Mouse (Mus musculus): ENCODE results near the gene Tnfaip1. TPM values are rescaled to one million over a fixed set of nuclear protein-coding genes. Genes with fewer than 3 reads are reported as not detected.
"Not testable (repeated sequence)": the region's sequence is repeated elsewhere in the genome, so short reads cannot be mapped to it uniquely, and the experiment has no call there.

Tnfaip1 gene
- 78.2 and 82.2 TPM in 2 replicates for polyA plus RNA-seq (2016; fragmentation: Nextera tagmentation; extraction: Ambion mirVana)

GRCm38 (mm10) chr11:78536080-78536689 is at the start of gene Tnfaip1, which contains the start of gene Ift20:
Gene Tnfaip1 (minus strand): TSS chr11:78536332.
Gene Ift20 (plus strand): TSS chr11:78536361.
- peaks cover 26% of the 10 kb centered on the region for H3K36me3 ChIP-seq
- under 1% methylated on average over 52 of the region's 52 CpGs for WGBS
- peak within 1 kb of the TSS; percentile 59 for H3K4me2 ChIP-seq (replicated peaks)
- ATAC-seq (ENCODE audit: insufficient number of reproducible peaks, insufficient read depth, low FRiP score, low TSS enrichment), result peak; percentile 99
- peak within 1 kb of the TSS; percentile 67 for H3K9ac ChIP-seq
- no peaks in the 10 kb centered on the region for H3K27me3 ChIP-seq
- H3K4me1 ChIP-seq, result peaks cover 21% of the 10 kb centered on the region
- H3K27ac ChIP-seq, result peak within 1 kb of the TSS; percentile 88
- H3K9me3 ChIP-seq, result no peaks in the 10 kb centered on the region
- H3K4me3 ChIP-seq, result peak within 1 kb of the TSS; percentile 62

GRCm38 (mm10) chr11:78582848-78583247 is 46.7 kb upstream of the Tnfaip1 start:
- no peak overlapping the region for H3K9ac ChIP-seq
- WGBS, result 94% methylated on average over 6 of the region's 6 CpGs
- no peaks in the 10 kb centered on the region for H3K27me3 ChIP-seq
- no peaks in the 10 kb centered on the region for H3K4me1 ChIP-seq
- H3K27ac ChIP-seq, result no peak overlapping the region
- no peak overlapping the region for H3K4me2 ChIP-seq (replicated peaks)
- H3K36me3 ChIP-seq, result peaks cover 46% of the 10 kb centered on the region
- H3K4me3 ChIP-seq, result no peak overlapping the region
- no peak for ATAC-seq (ENCODE audit: insufficient number of reproducible peaks, insufficient read depth, low FRiP score, low TSS enrichment)
- H3K9me3 ChIP-seq, result no peaks in the 10 kb centered on the region

- ATAC-seq (ENCODE audit: insufficient number of reproducible peaks, insufficient read depth, low FRiP score, low TSS enrichment), result no peak
- Histone ChIP-seq H3K27me3 (no peaks in the 10 kb centered on the region), H3K9me3 (no peaks in the 10 kb centered on the region), H3K36me3 (peaks cover 57% of the 10 kb centered on the region), H3K9ac (no peak overlapping the region), H3K4me1 (no peaks in the 10 kb centered on the region), H3K4me3 (no peak overlapping the region), H3K27ac (no peak overlapping the region), H3K4me2 (replicated peaks) (no peak overlapping the region)
- 71% methylated on average over 2 of the region's 2 CpGs for WGBS
Observed at GRCm38 (mm10) chr11:78574975-78575374, 38.8 kb upstream of the Tnfaip1 start.

GRCm38 (mm10) chr11:78574536-78574935 is 38.4 kb upstream of the Tnfaip1 start:
- Histone ChIP-seq H3K4me3 (no peak overlapping the region), H3K27me3 (no peaks in the 10 kb centered on the region), H3K9me3 (no peaks in the 10 kb centered on the region), H3K4me2 (replicated peaks) (no peak overlapping the region), H3K36me3 (peaks cover 57% of the 10 kb centered on the region), H3K4me1 (no peaks in the 10 kb centered on the region), H3K27ac (no peak overlapping the region), H3K9ac (no peak overlapping the region)
- ATAC-seq (ENCODE audit: insufficient number of reproducible peaks, insufficient read depth, low FRiP score, low TSS enrichment), result no peak
- 90% methylated on average over 3 of the region's 3 CpGs for WGBS

- peaks cover 58% of the 10 kb centered on the region for H3K36me3 ChIP-seq
- H3K4me2 ChIP-seq (replicated peaks); H3K4me1 ChIP-seq; ATAC-seq (ENCODE audit: insufficient number of reproducible peaks, insufficient read depth, low FRiP score, low TSS enrichment); H3K27me3 ChIP-seq; H3K27ac ChIP-seq; H3K4me3 ChIP-seq; H3K9me3 ChIP-seq; H3K9ac ChIP-seq: not testable (repeated sequence)
- 91% methylated on average over 4 of the region's 4 CpGs for WGBS
Observed at GRCm38 (mm10) chr11:78574031-78574430, 37.9 kb upstream of the Tnfaip1 start.

- H3K36me3 ChIP-seq, result peaks cover 53% of the 10 kb centered on the region
- no peak overlapping the region for H3K4me3 ChIP-seq
- WGBS, result 89% methylated on average over 6 of the region's 6 CpGs
- no peak overlapping the region for H3K27ac ChIP-seq
- no peaks in the 10 kb centered on the region for H3K4me1 ChIP-seq
- ATAC-seq (ENCODE audit: insufficient number of reproducible peaks, insufficient read depth, low FRiP score, low TSS enrichment), result no peak
- no peak overlapping the region for H3K4me2 ChIP-seq (replicated peaks)
- no peaks in the 10 kb centered on the region for H3K27me3 ChIP-seq
- H3K9ac ChIP-seq, result no peak overlapping the region
- H3K9me3 ChIP-seq, result no peaks in the 10 kb centered on the region
Observed at GRCm38 (mm10) chr11:78571854-78572253, 35.7 kb upstream of the Tnfaip1 start.

GRCm38 (mm10) chr11:78571441-78571840 is 35.3 kb upstream of the Tnfaip1 start:
- no peaks in the 10 kb centered on the region for H3K4me1 ChIP-seq
- no peak for ATAC-seq (ENCODE audit: insufficient number of reproducible peaks, insufficient read depth, low FRiP score, low TSS enrichment)
- no peak overlapping the region for H3K4me2 ChIP-seq (replicated peaks)
- H3K9me3 ChIP-seq, result no peaks in the 10 kb centered on the region
- 93% methylated on average over 8 of the region's 8 CpGs for WGBS
- H3K4me3 ChIP-seq, result no peak overlapping the region
- peaks cover 49% of the 10 kb centered on the region for H3K36me3 ChIP-seq
- no peak overlapping the region for H3K27ac ChIP-seq
- no peak overlapping the region for H3K9ac ChIP-seq
- H3K27me3 ChIP-seq, result no peaks in the 10 kb centered on the region

GRCm38 (mm10) chr11:78569806-78570205 is 33.7 kb upstream of the Tnfaip1 start:
- peaks cover 43% of the 10 kb centered on the region for H3K36me3 ChIP-seq
- H3K27me3 ChIP-seq, result no peaks in the 10 kb centered on the region
- 52% methylated on average over 3 of the region's 3 CpGs for WGBS
- H3K9me3 ChIP-seq, result no peaks in the 10 kb centered on the region
- no peak overlapping the region for H3K27ac ChIP-seq
- ATAC-seq (ENCODE audit: insufficient number of reproducible peaks, insufficient read depth, low FRiP score, low TSS enrichment), result no peak
- no peak overlapping the region for H3K4me2 ChIP-seq (replicated peaks)
- no peaks in the 10 kb centered on the region for H3K4me1 ChIP-seq
- no peak overlapping the region for H3K4me3 ChIP-seq
- no peak overlapping the region for H3K9ac ChIP-seq

- Histone ChIP-seq H3K9ac (no peak overlapping the region), H3K36me3 (peaks cover 39% of the 10 kb centered on the region), H3K27ac (no peak overlapping the region)
Observed at GRCm38 (mm10) chr11:78568827-78569226, 32.7 kb upstream of the Tnfaip1 start.

GRCm38 (mm10) chr11:78567614-78568013 is 31.5 kb upstream of the Tnfaip1 start:
- no peak for ATAC-seq (ENCODE audit: insufficient number of reproducible peaks, insufficient read depth, low FRiP score, low TSS enrichment)

More at GRCm38 (mm10) chr11:78568827-78569226, 32.7 kb upstream of the Tnfaip1 start:
- Histone ChIP-seq H3K4me1 (no peaks in the 10 kb centered on the region), H3K4me2 (replicated peaks) (no peak overlapping the region), H3K4me3 (no peak overlapping the region), H3K27me3 (no peaks in the 10 kb centered on the region), H3K9me3 (no peaks in the 10 kb centered on the region)
- ATAC-seq (ENCODE audit: insufficient number of reproducible peaks, insufficient read depth, low FRiP score, low TSS enrichment), result no peak
- 86% methylated on average over 10 of the region's 10 CpGs for WGBS

GRCm38 (mm10) chr11:78566775-78567174 is 30.6 kb upstream of the Tnfaip1 start:
- H3K27me3 ChIP-seq, result no peaks in the 10 kb centered on the region
- H3K36me3 ChIP-seq, result peaks cover 24% of the 10 kb centered on the region
- H3K4me2 ChIP-seq (replicated peaks), result no peak overlapping the region
- 59% methylated on average over 6 of the region's 6 CpGs for WGBS
- no peak overlapping the region for H3K9ac ChIP-seq
- no peak for ATAC-seq (ENCODE audit: insufficient number of reproducible peaks, insufficient read depth, low FRiP score, low TSS enrichment)
- H3K4me1 ChIP-seq, result no peaks in the 10 kb centered on the region
- H3K4me3 ChIP-seq, result no peak overlapping the region
- no peak overlapping the region for H3K27ac ChIP-seq
- H3K9me3 ChIP-seq, result no peaks in the 10 kb centered on the region

More at GRCm38 (mm10) chr11:78567614-78568013, 31.5 kb upstream of the Tnfaip1 start:
- Histone ChIP-seq H3K4me1 (no peaks in the 10 kb centered on the region), H3K4me3 (no peak overlapping the region), H3K9ac (no peak overlapping the region), H3K27me3 (no peaks in the 10 kb centered on the region), H3K36me3 (peaks cover 32% of the 10 kb centered on the region), H3K4me2 (replicated peaks) (no peak overlapping the region), H3K9me3 (no peaks in the 10 kb centered on the region), H3K27ac (no peak overlapping the region)
- WGBS, result 95% methylated on average over 6 of the region's 6 CpGs

- Histone ChIP-seq H3K4me1 (no peaks in the 10 kb centered on the region), H3K9ac (no peak overlapping the region), H3K27me3 (no peaks in the 10 kb centered on the region), H3K27ac (no peak overlapping the region), H3K4me3 (no peak overlapping the region), H3K36me3 (no peaks in the 10 kb centered on the region), H3K4me2 (replicated peaks) (no peak overlapping the region), H3K9me3 (no peaks in the 10 kb centered on the region)
- ATAC-seq (ENCODE audit: insufficient number of reproducible peaks, insufficient read depth, low FRiP score, low TSS enrichment), result no peak
- 18% methylated on average over 4 of the region's 4 CpGs for WGBS
Observed at GRCm38 (mm10) chr11:78560447-78560846, 24.3 kb upstream of the Tnfaip1 start.
